Mouse (Mus musculus) kidney, adult 8-10 months (tissue): ENCODE measurements around the gene Usp29.
A peak's percentile ranks its signal among the peaks of the same experiment; 100 is the strongest.
"Not testable (repeated sequence)": the region's sequence is repeated elsewhere in the genome, so short reads cannot be mapped to it uniquely, and the experiment has no call there.

Experiments
- DNase-seq, 2 experiments: peaks; one replicate each; pipeline ENCODE4 v3.0.0; 2022

The Usp29 gene

DNA sequence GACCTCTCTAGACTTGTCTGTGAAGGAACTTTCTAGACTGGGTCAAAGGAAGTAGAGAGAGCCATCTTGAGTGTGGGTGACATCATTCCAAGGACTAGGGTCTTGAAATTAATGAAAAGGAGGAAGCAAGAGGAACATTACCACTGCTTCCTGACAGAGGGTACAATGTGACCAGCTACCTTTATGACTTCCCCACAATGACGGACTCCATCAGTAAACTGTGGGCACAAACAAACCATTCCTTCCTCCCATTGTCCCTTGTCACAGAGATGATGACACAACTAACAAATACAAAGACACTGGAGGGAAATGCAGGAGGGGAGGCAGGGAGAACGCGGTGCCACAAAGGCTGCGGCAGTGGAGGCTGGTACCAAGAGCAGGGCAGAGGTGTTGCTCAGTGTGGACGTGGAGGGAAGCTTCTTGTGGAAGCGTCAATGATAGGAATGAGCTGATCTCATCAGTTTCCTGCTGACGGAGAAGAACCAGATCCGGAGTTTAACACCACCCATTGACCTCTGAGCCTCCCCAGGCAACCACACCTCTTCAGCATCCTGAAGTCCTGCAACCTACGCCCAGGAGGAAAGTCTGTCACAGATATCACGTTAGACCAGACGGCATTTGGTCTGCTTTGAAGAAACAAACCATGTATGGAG, 149.3 kb downstream of the Usp29 start:
- no peak for DNase-seq

DNA sequence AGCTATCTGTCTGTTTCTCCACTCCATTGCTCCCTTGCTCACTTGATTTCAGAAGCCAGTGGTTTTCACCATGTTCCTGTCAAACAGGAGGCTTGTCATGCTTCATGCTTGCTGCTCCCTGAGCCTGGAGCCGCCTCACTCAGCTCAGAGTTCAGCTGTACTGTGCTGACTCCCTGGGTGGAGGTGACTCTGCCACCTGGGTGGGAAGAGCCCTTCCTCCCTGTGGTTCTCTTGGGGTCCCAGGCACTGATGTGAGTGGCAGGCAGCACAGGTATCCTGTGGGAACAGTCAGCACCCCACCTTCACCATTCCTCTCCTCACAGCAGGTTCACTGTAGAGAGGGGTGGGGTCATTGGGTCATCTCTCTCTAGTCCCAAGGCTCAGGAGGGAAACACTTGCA, 150.5 kb downstream of the Usp29 start:
- DNase-seq: not testable (repeated sequence)

DNA sequence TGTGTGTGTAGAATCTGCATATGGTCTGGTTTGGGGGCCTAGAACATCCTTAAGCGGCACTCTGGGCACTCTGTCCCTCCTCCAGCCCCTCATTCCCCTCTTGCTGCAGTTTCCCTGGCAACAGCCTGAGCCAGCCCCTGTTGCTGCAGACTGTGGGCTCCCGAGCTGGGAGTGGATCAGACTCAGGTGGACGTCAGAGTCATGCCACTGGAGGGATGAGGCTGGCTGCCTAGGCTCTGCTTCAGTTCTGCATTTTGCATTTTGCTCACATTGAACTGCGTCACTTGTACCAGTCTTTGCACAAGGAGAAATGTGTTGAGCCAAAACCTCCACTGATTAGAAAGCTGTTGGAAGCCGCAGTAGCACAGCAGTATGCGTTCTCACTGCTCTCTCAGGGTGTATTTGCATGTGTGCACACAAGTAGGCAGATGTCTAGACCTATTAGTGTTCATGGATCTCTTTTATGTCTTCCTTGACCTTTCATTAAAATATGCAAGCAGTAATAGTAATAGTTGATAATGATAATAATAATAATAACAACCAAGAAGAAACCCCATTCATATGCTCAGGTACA, 151.2 kb downstream of the Usp29 start:
- DNase-seq: no peak

DNA sequence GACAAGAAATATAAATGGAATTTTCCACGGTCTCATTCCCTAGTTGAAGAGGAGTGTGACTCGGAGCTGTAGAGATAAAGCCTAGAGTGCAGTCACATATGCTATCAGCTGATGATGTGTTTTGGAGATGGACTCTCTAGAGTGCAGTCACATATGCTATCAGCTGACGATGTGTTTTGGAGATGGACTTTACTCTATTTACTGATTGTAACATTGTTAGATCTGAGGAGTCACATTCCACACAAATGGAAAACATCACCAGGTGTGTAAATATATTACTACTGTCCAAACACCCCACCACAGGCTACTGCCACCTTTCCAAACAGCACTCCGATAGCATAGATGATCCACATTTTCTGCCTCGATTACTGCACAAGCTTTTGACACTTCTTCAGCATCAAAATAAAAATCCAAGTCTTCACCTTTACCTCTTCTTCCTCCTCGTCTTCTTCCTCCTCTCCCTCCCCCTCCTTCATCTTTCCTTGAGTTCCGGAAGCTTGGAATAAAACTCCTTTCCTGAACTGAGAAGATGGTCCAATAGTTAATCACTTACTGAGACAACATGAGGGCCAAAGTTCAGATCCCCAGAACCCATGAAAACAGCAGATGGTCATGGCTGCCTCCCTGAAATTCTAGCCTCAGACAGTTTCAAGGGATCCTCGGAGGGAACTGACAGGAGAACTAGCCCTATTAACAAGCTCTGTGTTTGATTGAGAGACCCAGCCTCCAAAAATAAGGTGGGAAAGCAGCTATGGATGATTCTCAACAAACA, 153.2 kb downstream of the Usp29 start:
- DNase-seq: no peak

DNA sequence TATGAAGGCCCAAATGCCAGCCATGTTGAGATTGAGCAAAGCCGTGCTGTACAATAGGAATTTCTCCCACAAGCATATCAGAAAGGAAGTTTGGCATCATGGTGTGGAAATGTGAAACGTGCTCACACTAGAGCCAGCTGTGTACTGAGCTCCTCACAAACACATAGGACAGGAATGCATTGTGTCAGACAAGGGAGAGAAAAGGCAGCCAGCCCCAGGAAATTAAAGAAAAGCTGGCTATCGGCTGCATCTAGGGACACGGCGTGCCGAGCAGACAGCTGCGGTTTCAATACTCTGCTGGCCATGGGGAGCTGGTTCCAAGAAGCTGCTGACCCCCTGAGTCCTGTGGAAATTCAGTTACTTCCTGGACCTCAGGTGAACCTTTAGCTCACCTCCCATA, 155.0 kb downstream of the Usp29 start:
- DNase-seq: no peak

DNA sequence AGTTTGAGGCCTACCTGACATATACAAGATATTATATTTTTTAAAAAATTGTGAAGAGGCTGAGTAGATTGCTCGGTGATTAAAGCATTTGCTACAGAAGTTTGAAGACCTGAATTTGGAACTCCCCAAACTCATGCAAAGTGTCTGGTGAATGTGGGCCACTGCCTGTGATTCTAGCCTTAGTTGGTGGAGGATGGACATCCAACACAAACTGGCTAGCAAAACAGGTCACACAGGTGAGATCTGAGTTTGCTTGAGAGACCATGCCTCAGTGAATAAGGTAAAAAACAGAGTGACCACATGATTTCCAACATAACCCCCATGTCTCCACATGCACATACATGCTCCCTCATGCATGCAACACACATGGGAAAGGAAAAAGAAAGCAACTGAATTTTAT, 156.5 kb downstream of the Usp29 start:
- DNase-seq: no peak

DNA sequence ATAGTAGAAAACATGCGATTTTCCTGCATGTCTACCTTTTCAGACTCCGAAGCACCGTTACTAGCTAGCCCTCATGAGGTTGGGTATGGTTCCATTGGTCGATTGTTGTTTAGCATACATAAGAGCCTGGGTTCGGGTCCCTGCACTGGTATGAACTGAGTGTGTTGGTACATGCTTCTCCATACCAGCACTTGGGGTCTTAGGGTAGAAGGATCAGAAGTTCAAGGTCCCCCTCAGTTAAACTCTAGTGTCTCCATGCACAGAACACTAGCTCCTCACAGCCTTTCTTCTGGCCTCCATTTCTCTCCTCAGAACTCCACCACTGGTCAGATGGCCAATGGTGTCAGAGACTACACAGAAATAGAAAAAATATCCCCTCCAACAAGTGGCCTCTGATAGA, 159.5 kb downstream of the Usp29 start:
- no peak for DNase-seq

DNA sequence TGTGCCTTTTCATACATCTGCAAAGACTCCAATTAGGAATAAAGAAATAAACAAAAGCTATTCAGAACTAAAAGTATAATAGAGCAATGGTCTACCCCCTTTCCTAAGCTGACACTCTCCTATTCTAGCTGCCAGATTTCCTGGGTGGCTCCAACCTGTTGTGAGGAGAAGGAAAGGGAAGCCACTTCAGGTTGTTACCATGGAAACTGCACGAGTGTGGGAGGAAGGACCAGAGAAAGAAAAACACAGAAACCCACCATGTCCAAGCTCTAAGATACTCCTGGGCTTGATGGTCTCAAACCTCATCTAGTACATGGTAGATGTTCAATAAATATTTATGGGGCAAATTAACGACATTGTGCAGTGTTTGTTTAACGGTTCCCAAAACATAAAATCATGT, 160.8 kb downstream of the Usp29 start:
- DNase-seq: no peak

DNA sequence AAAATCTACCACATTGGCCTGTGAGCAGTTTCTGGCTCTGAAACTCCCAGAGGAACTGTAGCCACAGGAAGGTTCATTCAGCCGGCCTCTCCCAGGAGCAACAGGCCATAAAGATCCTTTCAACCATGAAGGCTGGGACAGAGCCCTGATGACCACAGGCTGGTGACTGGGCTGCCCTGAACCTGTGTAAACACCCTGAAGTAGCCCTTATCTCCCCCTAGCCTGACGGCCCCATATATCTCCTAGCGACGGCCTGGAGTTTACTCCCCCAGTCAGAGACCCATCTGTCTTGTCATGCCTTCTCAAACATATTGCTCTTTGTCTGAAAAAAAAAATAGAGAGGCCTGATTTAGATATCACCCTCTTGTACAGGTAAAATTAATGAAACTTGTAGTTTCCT, 166.6 kb downstream of the Usp29 start:
- DNase-seq: not testable (repeated sequence)

DNA sequence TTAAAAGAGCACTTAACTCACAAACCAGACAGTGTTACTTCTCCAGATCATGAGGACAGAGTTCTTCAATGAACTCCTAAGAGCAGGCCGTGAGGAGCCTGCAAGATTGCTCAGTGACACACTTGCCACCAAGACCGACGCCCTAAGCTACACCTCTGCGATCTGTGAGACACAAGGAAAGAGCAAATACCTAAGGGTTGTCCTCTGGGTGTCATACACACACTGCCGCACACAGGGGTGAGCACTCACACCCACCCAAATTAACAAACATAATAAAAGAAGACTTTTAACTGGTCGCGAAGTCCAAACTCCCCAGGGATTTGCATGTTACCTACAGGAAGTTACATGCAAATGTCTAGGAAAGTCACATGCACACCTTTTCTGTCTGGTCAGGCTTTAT, 170.3 kb downstream of the Usp29 start:
- no peak for DNase-seq

DNA sequence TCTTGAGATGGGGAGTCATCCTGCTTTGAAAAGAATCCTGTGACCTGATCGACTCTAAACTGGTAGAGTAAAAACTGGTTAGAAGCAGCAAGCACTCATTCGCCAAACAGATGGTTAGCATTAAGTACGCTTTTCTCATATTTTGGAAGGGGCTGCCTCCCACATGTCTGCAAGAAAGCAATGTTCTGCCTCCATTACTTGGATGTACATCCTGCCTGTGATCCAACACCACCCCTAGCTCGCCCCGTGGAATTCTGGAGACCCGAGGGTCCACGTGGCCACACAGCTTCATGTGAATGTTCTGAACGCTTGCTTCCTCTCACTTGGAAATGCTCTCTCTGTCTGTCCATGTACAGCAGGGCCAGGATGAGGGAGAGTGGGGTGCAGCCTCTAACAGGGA, 173.1 kb downstream of the Usp29 start:
- DNase-seq: no peak

DNA sequence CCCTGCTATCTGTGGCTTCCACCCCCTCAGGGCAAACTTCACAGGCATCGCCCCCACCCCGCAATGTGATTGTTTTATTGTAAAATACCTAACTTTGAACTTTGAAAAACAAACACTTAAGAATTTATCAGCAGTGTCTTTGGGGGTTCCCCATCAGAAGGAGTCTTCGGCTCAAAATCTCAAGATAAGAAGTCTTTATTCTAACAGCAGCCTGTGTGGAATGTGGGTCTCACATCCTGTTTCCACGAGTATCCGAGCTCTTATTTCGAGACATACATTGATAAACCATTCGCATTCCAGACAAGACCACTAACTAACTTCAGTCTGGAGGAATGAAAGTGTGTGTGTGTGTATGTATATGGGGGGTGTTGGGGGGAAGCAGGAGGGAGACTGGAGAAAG, 180.1 kb downstream of the Usp29 start:
- no peak for DNase-seq

DNA sequence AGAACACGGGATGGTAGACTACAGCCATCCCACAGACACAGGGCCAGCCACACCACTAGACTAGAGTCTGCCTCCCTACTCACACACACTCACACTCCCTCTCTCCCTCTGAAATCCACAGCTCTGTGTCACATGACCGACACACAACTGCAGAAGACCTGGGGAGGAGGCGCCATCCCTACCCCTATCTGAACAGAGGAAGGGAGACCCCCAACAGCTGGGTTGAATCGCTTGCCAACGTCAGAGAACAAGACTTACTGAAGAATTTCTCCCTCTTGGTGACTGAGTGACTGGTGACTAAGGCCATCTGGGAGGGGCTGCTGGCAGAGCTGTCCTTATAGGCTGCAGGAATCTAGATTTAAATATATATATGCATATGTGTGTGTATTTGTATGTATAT, 181.4 kb downstream of the Usp29 start:
- no peak for DNase-seq

DNA sequence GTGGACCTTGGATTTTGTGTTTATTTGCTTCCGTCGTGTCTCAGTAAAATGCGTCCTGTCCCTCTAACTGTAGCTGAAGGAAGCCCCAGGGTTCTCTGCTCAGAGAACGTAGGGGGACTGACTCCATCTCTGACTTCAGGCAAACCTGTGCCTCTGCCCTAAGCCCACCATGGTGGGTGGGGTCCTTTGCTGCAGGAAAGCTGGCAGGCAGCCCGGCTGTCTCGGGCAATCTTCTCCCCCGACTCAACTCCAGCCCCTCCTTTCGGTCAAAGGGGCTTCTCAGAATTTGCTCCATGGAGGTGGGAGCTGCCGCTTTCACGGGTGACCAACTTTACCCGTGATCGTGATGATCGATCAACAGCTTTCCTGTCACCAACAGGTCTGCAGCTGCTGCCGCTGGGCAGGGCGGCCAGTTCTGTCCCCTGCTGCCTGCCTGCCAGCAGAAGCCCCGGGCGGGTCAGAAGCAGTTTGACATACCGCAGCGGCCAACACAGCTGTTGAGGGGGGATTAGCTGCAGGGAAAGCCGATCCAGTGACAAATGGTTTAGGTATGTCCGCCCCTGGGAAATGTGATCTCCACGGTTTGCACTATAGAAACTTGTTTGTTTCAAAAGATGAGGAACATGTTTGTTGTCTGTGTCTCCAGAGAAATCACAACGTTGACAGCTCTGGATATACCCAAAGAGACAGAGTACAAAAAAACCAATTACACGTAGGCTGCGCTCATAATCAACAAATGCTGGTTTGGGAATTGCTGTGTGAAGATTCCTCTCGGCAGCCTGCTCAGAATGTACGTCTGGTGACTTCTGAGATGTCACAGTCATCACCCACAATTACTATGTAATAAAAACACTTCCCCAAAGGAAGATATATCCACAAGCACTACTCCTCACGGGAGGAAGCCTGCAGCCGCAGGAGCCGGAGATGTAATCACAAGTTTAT, 183.3 kb downstream of the Usp29 start:
- DNase-seq: no peak

DNA sequence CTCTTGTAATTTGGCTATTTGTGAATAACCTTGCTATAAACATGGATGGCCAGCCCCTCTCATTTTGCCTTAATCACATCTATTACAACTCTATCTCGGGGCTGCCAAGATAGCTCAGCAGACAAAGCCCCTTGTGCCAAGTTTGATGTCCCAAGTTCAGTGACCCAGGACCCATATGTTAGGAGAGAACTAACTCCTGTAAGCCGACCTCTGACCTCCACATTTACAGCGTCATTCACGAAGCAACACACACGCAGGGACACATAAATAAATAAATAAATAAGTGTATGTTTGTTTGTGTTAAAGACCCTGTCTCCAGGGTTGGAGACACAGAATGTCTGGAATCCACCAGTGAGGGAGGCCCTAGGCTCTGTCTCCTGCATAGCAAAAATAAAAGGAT, 186.7 kb downstream of the Usp29 start:
- no peak for DNase-seq

DNA sequence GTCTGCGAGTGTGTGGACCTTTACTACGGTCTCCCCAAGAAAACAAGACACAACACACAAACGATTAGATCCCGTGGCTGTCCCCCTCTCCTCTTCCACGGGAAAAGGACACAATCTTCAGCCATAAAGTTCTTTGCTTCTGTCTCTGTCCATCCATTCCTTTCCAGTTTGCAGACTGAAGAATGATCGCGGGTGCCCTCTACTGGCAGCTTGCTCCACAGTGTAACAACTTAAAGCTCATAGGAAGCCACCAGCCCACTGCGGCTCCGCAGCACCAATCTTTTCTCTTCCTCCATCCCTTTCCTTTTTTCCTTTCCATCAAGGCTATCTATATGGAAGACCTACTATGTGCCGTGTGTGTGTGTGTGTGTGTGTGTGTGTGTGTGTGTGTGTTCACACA, 187.9 kb downstream of the Usp29 start:
- DNase-seq: peak; percentile 31 to 85

DNA sequence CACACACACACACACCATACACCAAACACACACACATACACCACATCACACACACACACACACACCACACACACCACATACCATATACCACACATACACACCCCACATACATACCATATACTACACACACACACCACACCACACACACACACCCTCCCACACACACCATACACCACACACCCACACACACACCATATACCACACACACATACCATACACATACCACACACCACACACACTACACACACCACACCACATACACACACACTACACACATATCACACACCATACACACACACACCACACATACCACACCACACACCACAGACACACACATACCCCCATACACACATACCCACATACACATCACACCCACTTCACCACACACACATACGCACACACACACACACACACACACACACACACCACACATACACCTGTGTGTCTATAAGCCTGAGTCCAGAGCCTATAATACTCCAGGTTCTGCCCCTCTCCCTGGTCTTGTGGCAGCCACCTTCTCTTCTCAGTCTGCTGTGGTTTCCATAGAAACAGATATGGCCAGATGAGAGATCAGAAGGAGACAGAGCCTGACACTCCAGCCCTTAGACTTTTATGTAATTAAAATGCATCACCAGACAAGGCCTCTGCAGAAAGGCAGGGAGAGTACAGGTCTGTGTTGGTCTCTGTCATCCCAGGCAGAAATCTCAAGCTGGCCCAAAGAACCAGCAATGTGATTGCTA, 188.9 kb downstream of the Usp29 start:
- no peak for DNase-seq

DNA sequence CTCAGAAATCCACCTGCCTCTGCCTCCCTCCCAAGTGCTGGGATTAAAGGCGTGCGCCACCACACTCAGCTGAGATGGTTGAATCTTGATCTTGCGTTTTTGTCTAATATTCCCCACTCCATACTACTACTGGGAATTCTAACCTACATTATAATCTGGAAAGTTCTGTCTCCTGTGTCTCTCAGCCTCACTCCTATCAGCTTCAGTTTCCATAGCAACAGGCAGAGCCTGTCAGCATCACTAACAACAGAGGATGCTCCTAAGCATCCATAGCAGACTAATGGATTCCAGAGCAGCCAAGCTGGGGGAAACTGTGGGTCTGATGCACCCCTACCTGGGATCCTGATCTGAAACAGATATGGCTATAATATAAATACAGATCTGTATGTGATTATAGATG, 193.1 kb downstream of the Usp29 start:
- no peak for DNase-seq

DNA sequence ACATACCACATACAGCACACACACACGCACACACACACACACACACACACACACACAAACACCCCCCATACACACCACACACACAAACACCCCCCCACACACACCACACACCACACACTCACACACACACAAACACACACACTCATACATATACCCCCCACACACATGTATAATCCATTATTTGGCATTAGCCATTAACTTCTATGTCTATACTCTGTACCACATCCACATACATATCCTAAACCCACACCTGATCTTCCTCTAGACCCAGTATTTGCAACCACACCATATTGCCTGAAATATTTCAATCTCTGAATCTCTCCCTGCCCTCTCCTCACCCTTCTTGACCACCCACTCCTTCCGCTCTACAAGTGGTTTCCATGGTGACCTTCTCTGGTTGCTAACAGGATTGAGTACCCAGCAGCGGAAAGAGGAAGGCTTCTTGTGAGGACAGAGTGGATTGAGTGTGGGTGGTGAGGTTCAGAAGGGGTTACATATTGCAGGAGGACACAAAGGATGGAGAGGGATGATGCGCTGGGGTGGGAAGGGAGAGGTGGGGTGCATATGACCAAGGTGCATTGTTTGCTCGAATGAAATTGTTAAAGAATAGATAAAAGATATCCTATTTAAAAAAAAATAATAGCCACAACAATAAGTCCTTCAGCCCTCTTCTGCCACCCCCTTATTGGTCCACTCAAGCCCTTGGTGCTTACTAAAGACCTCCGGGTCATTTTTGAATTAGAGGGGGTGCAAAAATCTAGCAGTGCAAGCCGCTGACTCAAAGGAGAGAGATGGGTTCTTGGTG, 195.8 kb downstream of the Usp29 start:
- no peak for DNase-seq

DNA sequence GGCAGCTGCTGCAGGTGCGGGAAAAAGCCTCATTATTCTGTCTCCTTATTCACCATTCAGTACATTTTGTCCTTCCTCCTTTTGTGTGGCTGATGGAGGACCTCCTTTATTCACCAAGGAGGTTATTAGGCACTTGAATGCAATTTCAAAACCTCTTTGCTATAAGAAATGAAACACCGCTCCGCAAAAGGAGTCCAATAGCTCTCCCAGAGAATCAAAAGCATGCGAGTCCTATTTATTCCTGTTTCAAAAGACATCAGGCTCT, 196.3 kb downstream of the Usp29 start:
- no peak for DNase-seq

DNA sequence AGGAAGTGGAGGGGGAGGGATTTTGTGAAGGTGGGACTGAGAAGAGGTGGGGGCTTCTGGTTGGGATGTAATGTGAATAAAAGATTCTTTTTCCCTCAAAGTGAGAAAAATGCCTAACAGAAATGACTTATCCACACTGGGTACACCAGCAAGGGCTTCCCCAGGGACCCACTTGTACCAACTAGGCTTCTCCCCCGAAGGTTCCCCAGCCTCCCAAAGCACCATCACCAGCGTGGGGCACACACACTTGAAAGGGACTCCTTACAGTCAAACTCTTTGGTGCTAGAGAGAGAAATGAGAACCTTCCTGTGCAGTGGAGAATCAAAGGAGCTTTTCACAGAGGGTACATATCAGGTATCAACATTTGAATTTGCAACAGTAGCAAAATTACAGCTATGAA, 198.9 kb downstream of the Usp29 start:
- DNase-seq: no peak

DNA sequence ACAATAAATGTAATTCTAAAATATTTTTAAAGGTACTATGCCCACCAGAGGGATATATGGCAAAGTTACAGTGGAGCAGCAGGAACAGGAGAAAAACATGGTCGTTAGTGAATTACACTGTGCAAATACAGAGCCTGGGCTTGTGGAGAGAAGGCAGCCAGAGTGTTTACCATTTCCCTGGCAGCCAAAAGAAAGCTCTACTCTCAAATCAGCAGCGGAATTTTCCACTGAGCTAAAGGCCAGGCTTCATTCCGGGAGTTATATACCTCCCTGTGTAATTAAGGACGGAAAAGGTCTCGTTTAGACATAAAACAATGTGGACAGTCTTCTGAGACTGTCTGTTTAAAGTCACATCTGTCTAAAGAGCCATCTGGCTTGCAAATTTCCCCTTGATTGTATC, 204.4 kb downstream of the Usp29 start:
- DNase-seq: no peak
